Mouse (Mus musculus) urinary bladder, postnatal 4 days (tissue): ENCODE measurements around the gene Tubb4a.
A peak's percentile ranks its signal among the peaks of the same experiment; 100 is the strongest.

Experiments
- DNase-seq, 2 experiments: peaks; one replicate each; pipeline ENCODE4 v3.0.0; 2021 to 2022; ENCODE audit warnings: low spot score in 2 of 2

Gene Tubb4a

GRCm38 (mm10) chr17:57102276-57102675, 14.7 kb upstream of the Tubb4a start:
- no peak for DNase-seq

GRCm38 (mm10) chr17:57099629-57100325, 12.2 kb upstream of the Tubb4a start:
- DNase-seq, result no peak

- no peak for DNase-seq
Observed at GRCm38 (mm10) chr17:57098321-57098720, 10.7 kb upstream of the Tubb4a start.

GRCm38 (mm10) chr17:57096623-57096920, 9.0 kb upstream of the Tubb4a start:
- peak; percentile 74 to 88 for DNase-seq

- no peak for DNase-seq
Observed at GRCm38 (mm10) chr17:57095855-57096622, 8.5 kb upstream of the Tubb4a start.

- DNase-seq, result no peak
Observed at GRCm38 (mm10) chr17:57094222-57094621, 6.6 kb upstream of the Tubb4a start.

GRCm38 (mm10) chr17:57085970-57086757, 1.4 kb downstream of the Tubb4a start:
- no peak for DNase-seq

GRCm38 (mm10) chr17:57082481-57082880, 5.1 kb downstream of the Tubb4a start:
- DNase-seq, result no peak

- DNase-seq, result no peak
Observed at GRCm38 (mm10) chr17:57081234-57081842, 6.2 kb downstream of the Tubb4a start.

- no peak for DNase-seq
Observed at GRCm38 (mm10) chr17:57079919-57080318, 7.7 kb downstream of the Tubb4a start.

GRCm38 (mm10) chr17:57078336-57078735, 9.2 kb downstream of the Tubb4a start, which contains the start of gene Dennd1c:
Gene Dennd1c, minus strand, starts transcription at chr17:57078514.
- no peak for DNase-seq

- no peak for DNase-seq
Observed at GRCm38 (mm10) chr17:57076916-57077315, 10.7 kb downstream of the Tubb4a start.

- DNase-seq, result no peak
Observed at GRCm38 (mm10) chr17:57070699-57071098, 16.9 kb downstream of the Tubb4a start.

GRCm38 (mm10) chr17:57070272-57070671, 17.3 kb downstream of the Tubb4a start:
- no peak for DNase-seq

GRCm38 (mm10) chr17:57066908-57067307, 20.7 kb downstream of the Tubb4a start:
- no peak for DNase-seq

GRCm38 (mm10) chr17:57063031-57063430, 24.6 kb downstream of the Tubb4a start:
- DNase-seq, result no peak

- DNase-seq, result no peak
Observed at GRCm38 (mm10) chr17:57062548-57062947, 25.0 kb downstream of the Tubb4a start.

- peak in 1 of 2 experiments; percentile 43 for DNase-seq
Observed at GRCm38 (mm10) chr17:57062011-57062521, 25.5 kb downstream of the Tubb4a start.

- DNase-seq, result no peak
Observed at GRCm38 (mm10) chr17:57061069-57061468, 26.5 kb downstream of the Tubb4a start.

- peak; percentile 89 to 94 for DNase-seq
Observed at GRCm38 (mm10) chr17:57060231-57060801, 27.3 kb downstream of the Tubb4a start.

- peak in 1 of 2 experiments; percentile 52 for DNase-seq
Observed at GRCm38 (mm10) chr17:57059486-57059977, 28.1 kb downstream of the Tubb4a start, which contains the start of gene Slc25a23. Gene Slc25a23, minus strand, starts transcription at chr17:57059863.
